In the genomic region with DNA sequence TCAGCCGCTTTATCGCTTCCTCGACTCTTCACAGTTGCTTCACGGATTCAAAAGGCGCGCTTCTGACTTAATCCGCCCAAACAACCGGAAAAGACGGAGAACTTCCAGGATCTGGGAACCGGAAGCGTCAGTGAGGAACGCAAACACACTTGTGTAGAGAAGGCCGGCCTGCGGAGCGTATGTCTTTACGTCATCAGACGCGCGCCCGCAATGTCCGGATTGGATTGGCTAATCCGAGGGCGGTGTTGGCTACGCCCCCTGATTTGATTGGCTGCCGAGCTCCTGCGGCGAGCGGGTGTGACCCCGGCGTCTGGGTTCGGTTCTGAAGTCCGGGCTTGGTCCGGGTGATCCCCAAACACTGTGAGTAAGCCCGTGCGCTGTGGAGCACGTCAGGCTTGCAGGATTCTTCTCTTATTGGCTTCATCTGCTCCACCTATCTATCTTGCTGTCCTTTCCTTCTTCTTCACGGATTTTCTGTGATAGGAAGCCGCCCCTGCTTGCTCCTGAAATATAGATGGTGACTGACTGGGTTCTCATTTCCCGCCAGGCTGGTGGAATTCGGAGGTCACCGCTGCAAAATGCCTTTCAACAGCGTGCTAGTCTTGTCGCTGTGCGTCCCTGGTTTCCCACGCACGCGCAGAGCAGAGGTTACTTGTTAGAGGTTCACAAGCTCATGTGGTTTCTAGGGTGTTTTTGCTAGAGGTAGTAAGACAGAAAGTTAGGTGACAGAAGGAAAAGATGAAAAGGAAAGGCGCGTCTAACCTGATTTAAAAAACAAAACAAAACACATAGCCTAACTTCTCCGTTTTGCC, we compare ENCODE assay signal across 8 mouse cellular contexts. TPM values are rescaled to one million over a fixed set of nuclear protein-coding genes. Genes with fewer than 3 reads are reported as not detected.
DNase-seq lines count a peak whose midpoint lies in the region; ATAC-seq and TF ChIP-seq lines count a peak whose summit lies in the region.

A gene (plus strand): TSS at position 266 of the 812 bp plus-strand sequence.
A gene (minus strand): TSS at position 628 of the 812 bp plus-strand sequence.

- H3K79me2 ChIP-seq in C2C12 (ENCODE audit: control insufficient read depth, insufficient read depth) (peaks cover 14% of the 10 kb centered on the region), myocyte (ENCODE audit: control insufficient read depth, insufficient read depth) (peaks cover 8% of the 10 kb centered on the region)
- H3K79me2 ChIP-seq in liver, adult 2 months (ENCODE audit: control insufficient read depth, insufficient read depth, low read length) = no peaks in the 10 kb centered on the region; the same call in 1 of the 2 replicates

- TF ChIP-seq CTCF in C2C12 (IDR thresholded peaks at IDR 0.05; ENCODE audit: control insufficient read depth, insufficient read depth, insufficient read length) = no peak
- no peak for TF ChIP-seq CTCF in brain, embryonic 14.5 days (IDR thresholded peaks at IDR 0.05; ENCODE audit: borderline replicate concordance, extremely low read depth, insufficient read depth, insufficient read length)
- TF ChIP-seq CTCF in liver, adult 2 months (IDR thresholded peaks at IDR 0.05; ENCODE audit: low read depth, low read length) = no peak

- H3K9me3 ChIP-seq in erythroblast, embryonic 14.5 days (ENCODE audit: control insufficient read depth, low read length) = no peaks in the 10 kb centered on the region
- H3K9me3 ChIP-seq in heart, embryonic 11.5 days (replicated peaks; ENCODE audit: control insufficient read depth, low read length) = no peaks in the 10 kb centered on the region
- no peaks in the 10 kb centered on the region for H3K9me3 ChIP-seq in kidney, embryonic 16.5 days (ENCODE audit: low read length)

- peaks cover 17% of the 10 kb centered on the region for H3K36me3 ChIP-seq in C2C12 (ENCODE audit: control insufficient read depth, insufficient read depth)
- peaks cover 44% of the 10 kb centered on the region for H3K36me3 ChIP-seq in erythroblast, embryonic 14.5 days (ENCODE audit: control insufficient read depth)
- peaks cover 4% of the 10 kb centered on the region for H3K36me3 ChIP-seq in heart, embryonic 11.5 days (ENCODE audit: control insufficient read depth, insufficient read depth, low read length)
- peaks cover 5% of the 10 kb centered on the region for H3K36me3 ChIP-seq in kidney, embryonic 16.5 days (ENCODE audit: insufficient read depth, low read length)
- peaks cover 21% of the 10 kb centered on the region for H3K36me3 ChIP-seq in liver, adult 2 months (ENCODE audit: control insufficient read depth, insufficient read depth, low read length)
- peaks cover 8% of the 10 kb centered on the region for H3K36me3 ChIP-seq in myocyte (ENCODE audit: control insufficient read depth, insufficient read depth)
- 0 out of 2 replicates have a peak, but pooled peaks cover 3% of the 10 kb centered on the region for H3K36me3 ChIP-seq in splenic B cell, adult 2 months (ENCODE audit: control insufficient read depth, insufficient read depth, low read length, poor library complexity, severe bottlenecking)

- peak within 1 kb of the TSS; percentile 70 for H3K9ac ChIP-seq in heart, embryonic 11.5 days (ENCODE audit: low read depth, low read length)
- H3K9ac ChIP-seq in kidney, embryonic 16.5 days (replicated peaks; ENCODE audit: low read length) = peak within 1 kb of the TSS; percentile 83
- H3K9ac ChIP-seq in liver, adult 2 months (ENCODE audit: low read depth, low read length) = peak within 1 kb of the TSS; percentile 60

- WGBS in heart, embryonic 11.5 days (ENCODE audit: insufficient replicate concordance) = under 1% methylated on average over 50 of the region's 50 CpGs
- WGBS in kidney, embryonic 16.5 days = under 1% methylated on average over 50 of the region's 50 CpGs
- WGBS in liver, adult 2 months = under 1% methylated on average over 50 of the region's 50 CpGs

- H3K27me3 ChIP-seq in C2C12 (ENCODE audit: control insufficient read depth, insufficient read depth, insufficient read length) (no peaks in the 10 kb centered on the region), myocyte (ENCODE audit: control insufficient read depth, insufficient read depth, insufficient read length) (no peaks in the 10 kb centered on the region)
- H3K27me3 ChIP-seq in erythroblast, embryonic 14.5 days (ENCODE audit: control insufficient read depth) = no peaks in the 10 kb centered on the region
- no peaks in the 10 kb centered on the region for H3K27me3 ChIP-seq in heart, embryonic 11.5 days (ENCODE audit: control insufficient read depth, insufficient read depth, low read length)
- no peaks in the 10 kb centered on the region for H3K27me3 ChIP-seq in kidney, embryonic 16.5 days (ENCODE audit: insufficient read depth, low read length)
- no peaks in the 10 kb centered on the region for H3K27me3 ChIP-seq in liver, adult 2 months (ENCODE audit: control insufficient read depth, insufficient read depth, low read length)
- no peaks in the 10 kb centered on the region for H3K27me3 ChIP-seq in splenic B cell, adult 2 months (ENCODE audit: control insufficient read depth, insufficient read depth, low read length, poor library complexity, severe bottlenecking)

- H3K79me3 ChIP-seq in C2C12 (ENCODE audit: low read depth) = peaks cover 8% of the 10 kb centered on the region

- H3ac ChIP-seq in C2C12 (ENCODE audit: control insufficient read depth, insufficient read length, low read depth) = peak within 1 kb of the TSS; percentile 73
- H3ac ChIP-seq in myocyte (ENCODE audit: control insufficient read depth, insufficient read length) = no peak within 1 kb of the TSS

- peak within 1 kb of the TSS; percentile 86 for H3K27ac ChIP-seq in heart, embryonic 11.5 days (ENCODE audit: low read depth, low read length)
- peak within 1 kb of the TSS; percentile 98 for H3K27ac ChIP-seq in kidney, embryonic 16.5 days (ENCODE audit: low read length)
- H3K27ac ChIP-seq in liver, adult 2 months (replicated peaks; ENCODE audit: insufficient read depth, low read depth, low read length) = peak within 1 kb of the TSS; percentile 98

- ATAC-seq in heart, embryonic 11.5 days (replicated peaks; ENCODE audit: insufficient number of reproducible peaks, low FRiP score, low TSS enrichment) = peak; percentile 100
- ATAC-seq in kidney, embryonic 16.5 days (ENCODE audit: low FRiP score, low TSS enrichment) = peak; percentile 100

- peak; percentile 99 for DNase-seq in brain, embryonic 14.5 days (ENCODE audit: low read depth)
- peak; percentile 96 for DNase-seq in liver, adult 2 months (ENCODE audit: extremely low read depth, low read depth, low spot score)
- DNase-seq in splenic B cell, adult 2 months (ENCODE audit: low read depth, low spot score) = peak; percentile 95

- peak within 1 kb of the TSS; percentile 59 for H3K4me3 ChIP-seq in C2C12 (ENCODE audit: insufficient read depth, poor library complexity, severe bottlenecking)
- peak within 1 kb of the TSS; percentile 77 for H3K4me3 ChIP-seq in erythroblast, embryonic 14.5 days (replicated peaks)
- peak within 1 kb of the TSS; percentile 56 for H3K4me3 ChIP-seq in heart, embryonic 11.5 days (ENCODE audit: low read depth, low read length)
- H3K4me3 ChIP-seq in kidney, embryonic 16.5 days (ENCODE audit: low read length) = peak within 1 kb of the TSS; percentile 81
- peak within 1 kb of the TSS; percentile 50 for H3K4me3 ChIP-seq in liver, adult 2 months (ENCODE audit: insufficient read depth, low read depth, low read length)
- H3K4me3 ChIP-seq in myocyte = peak within 1 kb of the TSS; percentile 67

- H3K4me1 ChIP-seq in erythroblast, embryonic 14.5 days (ENCODE audit: control insufficient read depth) = peaks cover 17% of the 10 kb centered on the region
- no peaks in the 10 kb centered on the region for H3K4me1 ChIP-seq in heart, embryonic 11.5 days (ENCODE audit: control insufficient read depth, insufficient read depth, low read length)
- H3K4me1 ChIP-seq in kidney, embryonic 16.5 days (ENCODE audit: insufficient read depth, low read length) = peaks cover 7% of the 10 kb centered on the region
- H3K4me1 ChIP-seq in liver, adult 2 months (ENCODE audit: control insufficient read depth, insufficient read depth, low read length) = peaks cover 2% of the 10 kb centered on the region; the same call in 1 of the 2 replicates

- H3K4me2 ChIP-seq in heart, embryonic 11.5 days = peak within 1 kb of the TSS; percentile 72
- H3K4me2 ChIP-seq in kidney, embryonic 16.5 days (replicated peaks; ENCODE audit: low read depth, low read length) = peak within 1 kb of the TSS; percentile 68
- peak within 1 kb of the TSS; percentile 98 for H3K4me2 ChIP-seq in myocyte (ENCODE audit: low read depth)

- TF ChIP-seq POLR2A in brain, embryonic 14.5 days (IDR thresholded peaks at IDR 0.05; ENCODE audit: borderline replicate concordance, extremely low read depth, insufficient read depth, insufficient read length, poor library complexity, severe bottlenecking) = peak; percentile 39; the same call in 1 of the 2 replicates
- peak; percentile 83 for TF ChIP-seq POLR2A in liver, adult 2 months (IDR thresholded peaks at IDR 0.05; ENCODE audit: extremely low read depth, insufficient read depth, low read length)
- TF ChIP-seq POLR2A in myocyte (IDR thresholded peaks at IDR 0.05; ENCODE audit: insufficient read length, low read depth) = peak; percentile 55

TF ChIP-seq in C2C12, 6 proteins besides CTCF, POLR2A, EP300 and RAD21 (continues in another document):
- TF ChIP-seq CEBPB (IDR thresholded peaks at IDR 0.05; ENCODE audit: low read depth) (no peak), USF1 (IDR thresholded peaks at IDR 0.05; ENCODE audit: low read depth) (no peak), MAX (IDR thresholded peaks at IDR 0.05) (peak; percentile 31)

TF ChIP-seq in myocyte, 11 proteins besides CTCF, POLR2A, EP300 and RAD21 (continues in another document):
- TF ChIP-seq E2F4 (IDR thresholded peaks at IDR 0.05; ENCODE audit: insufficient read depth) = peak; percentile 95
- TF ChIP-seq REST (IDR thresholded peaks at IDR 0.05; ENCODE audit: insufficient read depth, insufficient read length) = no peak

RNA-seq across cellular contexts. Expression of the first gene that starts in this region (rescaled TPM):
- polyA plus RNA-seq in C2C12 (2012; fragmentation: generic; extraction: Trizol) (4.8 TPM), myocyte (2012; fragmentation: generic; extraction: Trizol) (9.3 TPM)
- 12.2 and 12.4 TPM in 2 replicates for polyA plus RNA-seq in brain, embryonic 14.5 days (2012; rRNA removed)
- polyA plus RNA-seq in erythroblast, embryonic 14.5 days (2012) = 0.08 and 0.41 TPM in 2 replicates
- polyA plus RNA-seq in heart, embryonic 11.5 days (2014; fragmentation: Nextera tagmentation; extraction: Ambion mirVana) = 37.7 and 44.9 TPM in 2 replicates
- 53.8 and 55.5 TPM in 2 replicates for polyA plus RNA-seq in kidney, embryonic 16.5 days (2015; fragmentation: Nextera tagmentation; extraction: Ambion mirVana)
- total RNA-seq in liver, adult 2 months (2014; rRNA removed) = 142 and 209 TPM in 2 replicates
- polyA plus RNA-seq in liver, adult 2 months (2012; rRNA removed) = 34.2 and 35.2 TPM in 2 replicates

RNA-seq across cellular contexts. Expression of the second gene that starts in this region (rescaled TPM):
- polyA plus RNA-seq in C2C12 (2012; fragmentation: generic; extraction: Trizol) (4.7 TPM), myocyte (2012; fragmentation: generic; extraction: Trizol) (4.9 TPM)
- polyA plus RNA-seq in brain, embryonic 14.5 days (2012; rRNA removed) = 8.4 and 12.7 TPM in 2 replicates
- 0.30 and 0.34 TPM in 2 replicates for polyA plus RNA-seq in erythroblast, embryonic 14.5 days (2012)
- 21.4 and 24.4 TPM in 2 replicates for polyA plus RNA-seq in heart, embryonic 11.5 days (2014; fragmentation: Nextera tagmentation; extraction: Ambion mirVana)
- polyA plus RNA-seq in kidney, embryonic 16.5 days (2015; fragmentation: Nextera tagmentation; extraction: Ambion mirVana) = 25.7 and 28.9 TPM in 2 replicates
- total RNA-seq in liver, adult 2 months (2014; rRNA removed) = 3.4 and 3.8 TPM in 2 replicates
- 0.42 and 0.65 TPM in 2 replicates for polyA plus RNA-seq in liver, adult 2 months (2012; rRNA removed)

Comparison
In these comparisons a context has a peak if more than half of its experiments do, and no peak if none do; other contexts are left out.
1. Peak in every context shown above with its lines: DNase-seq, ATAC-seq, H3K4me3 ChIP-seq and H3K27ac ChIP-seq.